Mouse (Mus musculus) testis, postnatal 14 days (tissue): ENCODE results near the gene Asic4.

Source experiments
- DNase-seq: peaks from one replicate; pipeline ENCODE4 v3.0.0; 2021; ENCODE audit warnings: low spot score

Gene Asic4

GRCm38 (mm10) chr1:75443247-75444024, 6.8 kb upstream of the Asic4 start:
- DNase-seq, result no peak

DNA sequence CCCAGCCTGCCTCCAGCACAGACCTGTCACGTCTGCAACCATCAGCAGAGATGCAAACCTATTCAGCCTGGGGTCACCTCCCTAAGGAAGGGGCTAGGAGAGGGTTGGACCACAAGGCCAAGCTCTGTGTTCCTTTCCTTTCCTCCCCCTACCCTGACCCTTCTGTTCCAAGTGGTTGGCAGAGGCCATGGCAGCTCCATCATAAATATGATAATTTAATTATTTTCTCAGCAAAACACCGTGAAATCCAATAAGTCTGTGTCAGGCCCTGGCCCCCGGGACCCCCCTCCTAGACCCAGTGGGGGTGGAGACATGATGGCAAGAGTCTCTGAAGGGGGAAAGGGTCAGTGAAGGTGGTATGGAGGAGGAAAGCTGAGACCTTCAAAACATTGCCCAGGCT, 6.0 kb upstream of the Asic4 start:
- DNase-seq, result no peak

DNA sequence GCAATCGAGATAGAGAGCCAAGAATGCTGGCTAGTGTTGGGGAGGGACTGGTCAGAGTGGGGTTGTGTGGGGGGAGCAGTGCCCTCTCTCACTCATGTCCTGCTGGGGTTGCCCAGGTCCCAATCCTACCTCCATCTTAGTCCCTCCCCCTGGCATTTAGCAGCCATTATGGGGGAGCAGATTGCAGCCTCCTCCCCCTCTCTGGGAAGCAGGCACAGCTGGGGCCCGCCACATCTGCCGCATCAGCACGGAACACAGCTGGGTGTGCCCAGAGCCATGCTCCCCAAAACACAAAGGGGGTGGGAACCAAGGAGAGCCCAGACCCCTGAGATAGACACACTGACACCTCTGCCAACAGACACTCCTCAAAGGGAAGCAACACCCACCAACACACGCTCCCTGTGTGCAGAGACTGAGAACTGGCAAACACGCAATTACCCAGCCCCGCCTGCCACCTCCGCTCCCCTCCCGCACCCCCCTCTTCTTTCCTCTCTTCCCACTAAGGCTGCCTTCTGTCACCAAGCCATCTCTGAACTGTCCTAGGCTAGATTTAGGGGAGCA, 5.0 kb upstream of the Asic4 start:
- DNase-seq, result no peak

- DNase-seq, result peak; percentile 57
These were observed 4.3 kb upstream of the Asic4 start for GRCm38 (mm10) chr1:75445751-75446611.

GRCm38 (mm10) chr1:75446656-75447055, 3.6 kb upstream of the Asic4 start:
- DNase-seq, result no peak

- no peak for DNase-seq
These were observed 2.8 kb upstream of the Asic4 start for GRCm38 (mm10) chr1:75447265-75448051.

GRCm38 (mm10) chr1:75448052-75448431, 2.2 kb upstream of the Asic4 start:
- DNase-seq, result no peak

- no peak for DNase-seq
These were observed 1.3 kb upstream of the Asic4 start for GRCm38 (mm10) chr1:75448937-75449336.

DNA sequence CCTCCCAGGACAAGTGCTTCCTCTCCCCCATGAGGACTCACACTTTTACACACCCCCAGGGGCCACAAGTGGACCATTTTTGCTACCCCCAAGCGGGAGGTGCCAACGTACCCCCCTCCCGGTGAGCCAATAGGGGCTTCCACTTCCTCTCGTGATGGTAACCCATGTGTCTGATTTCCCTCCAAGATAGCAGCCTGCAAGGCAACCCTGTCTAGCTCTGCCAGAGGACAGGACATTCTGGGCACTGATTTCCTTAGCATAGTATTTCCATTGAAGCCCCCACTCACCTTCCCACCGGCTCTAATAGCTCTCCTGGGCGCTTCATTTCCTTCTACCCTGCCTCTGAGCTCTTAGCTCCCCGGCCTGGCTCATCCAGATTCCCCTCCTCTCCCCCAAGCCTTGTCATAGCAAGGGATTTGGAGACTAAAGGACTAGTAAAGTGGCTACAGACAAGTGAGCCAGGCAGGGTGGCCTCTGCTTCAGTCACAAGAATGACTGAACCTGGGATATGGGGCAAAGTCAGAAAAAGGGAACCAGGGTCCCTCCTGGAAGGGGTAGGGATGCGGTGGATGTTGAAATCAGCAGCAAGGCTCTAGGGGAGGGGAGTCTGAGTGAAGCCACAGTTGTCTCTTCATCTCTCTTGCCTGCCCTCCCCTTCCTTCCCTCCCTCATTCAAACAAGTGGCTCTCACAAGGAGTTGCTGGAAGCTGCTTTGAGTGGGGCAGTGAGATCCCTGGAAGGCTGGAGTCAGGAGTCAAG, 680 bp upstream of the Asic4 start:
- DNase-seq, result no peak

DNA sequence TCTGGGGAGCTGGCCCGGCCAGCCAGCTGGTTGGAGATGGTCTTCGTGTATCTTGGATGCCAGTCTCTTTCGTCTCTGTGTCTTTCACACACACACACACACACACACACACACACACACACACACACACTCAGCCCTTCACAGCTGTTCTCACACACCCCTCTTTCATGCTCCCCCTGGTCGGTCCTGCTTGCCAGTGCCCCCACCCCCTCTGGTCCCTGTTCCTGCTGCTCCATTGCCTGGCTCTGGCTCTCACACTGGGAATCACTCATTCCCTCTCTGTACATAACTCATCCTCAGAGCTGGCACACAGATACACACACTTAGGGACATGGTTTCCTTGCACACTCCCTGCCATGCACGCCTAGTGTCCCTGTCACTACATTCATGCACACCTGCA, 1.7 kb downstream of the Asic4 start:
- no peak for DNase-seq

- DNase-seq, result no peak
These were observed 5.2 kb downstream of the Asic4 start for GRCm38 (mm10) chr1:75455433-75455832.

- no peak for DNase-seq
These were observed 5.7 kb downstream of the Asic4 start for GRCm38 (mm10) chr1:75455948-75456347.

- no peak for DNase-seq
These were observed 6.7 kb downstream of the Asic4 start for GRCm38 (mm10) chr1:75456746-75457564.

GRCm38 (mm10) chr1:75457710-75458024, 7.4 kb downstream of the Asic4 start:
- DNase-seq, result no peak

- no peak for DNase-seq
These were observed 8.0 kb downstream of the Asic4 start for GRCm38 (mm10) chr1:75458025-75458788.

DNA sequence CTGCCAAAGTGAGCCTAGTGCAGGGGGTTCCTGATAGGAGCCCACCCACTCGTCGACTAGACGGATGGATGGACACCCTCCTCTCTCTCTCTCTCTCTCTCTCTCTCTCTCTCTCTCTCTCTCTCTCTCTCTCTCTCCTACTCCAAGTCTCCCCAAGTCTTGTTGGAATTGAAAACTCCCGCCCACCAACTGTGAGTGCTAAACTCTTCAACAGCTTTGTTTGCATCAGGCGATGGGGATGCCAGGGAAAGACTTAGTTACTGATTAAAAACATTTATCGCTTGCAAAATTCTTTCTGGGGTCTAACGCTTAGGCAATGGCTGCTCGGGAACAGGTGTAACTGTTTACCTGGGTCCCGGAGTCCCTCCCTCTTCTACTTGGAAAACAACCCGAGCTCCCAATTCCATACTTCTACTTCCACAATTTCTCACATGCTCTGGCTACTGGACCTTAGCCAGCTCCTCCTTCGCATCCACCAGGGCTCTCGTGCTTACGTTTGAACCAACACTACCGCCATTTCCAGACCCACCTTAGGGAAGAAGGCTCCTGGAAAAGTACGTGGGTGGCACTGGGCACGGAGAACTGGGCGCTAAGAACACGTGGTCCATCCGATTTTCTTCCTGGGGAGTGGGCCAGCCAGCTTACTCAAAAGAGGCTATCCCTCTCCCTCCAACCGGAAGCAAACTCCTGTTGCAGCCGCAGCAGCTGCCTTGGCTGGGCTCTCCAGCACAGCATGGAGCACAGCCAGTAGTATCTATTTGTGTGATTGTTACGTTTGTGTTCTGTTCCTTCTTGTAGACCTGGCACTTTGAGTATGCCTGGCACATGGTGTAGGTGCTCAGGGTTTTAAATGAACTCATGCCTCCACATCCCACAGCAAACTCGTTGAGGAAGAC, 8.8 kb downstream of the Asic4 start:
- no peak for DNase-seq

DNA sequence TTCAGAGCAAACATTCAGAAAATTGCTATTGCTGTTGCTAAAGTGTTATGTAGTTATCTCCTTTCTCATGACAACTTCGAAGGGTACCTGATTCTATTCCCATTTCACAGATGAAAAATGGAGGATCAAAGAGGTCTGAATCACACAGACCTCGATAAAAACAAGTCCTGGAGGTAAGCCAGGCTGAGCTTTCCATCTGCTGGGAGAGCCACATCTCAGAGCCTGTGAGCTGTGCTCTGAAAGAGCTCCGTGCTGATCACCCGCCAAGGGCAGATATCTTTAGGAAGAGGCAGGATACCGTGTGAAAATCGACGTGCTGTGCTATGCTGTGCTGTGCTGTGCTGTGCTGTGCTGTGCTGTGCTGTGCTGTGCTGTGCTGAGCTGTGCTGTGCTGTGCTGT, 10.1 kb downstream of the Asic4 start:
- DNase-seq, result no peak

- DNase-seq, result no peak
These were observed 12.4 kb downstream of the Asic4 start for GRCm38 (mm10) chr1:75462636-75463035.

DNA sequence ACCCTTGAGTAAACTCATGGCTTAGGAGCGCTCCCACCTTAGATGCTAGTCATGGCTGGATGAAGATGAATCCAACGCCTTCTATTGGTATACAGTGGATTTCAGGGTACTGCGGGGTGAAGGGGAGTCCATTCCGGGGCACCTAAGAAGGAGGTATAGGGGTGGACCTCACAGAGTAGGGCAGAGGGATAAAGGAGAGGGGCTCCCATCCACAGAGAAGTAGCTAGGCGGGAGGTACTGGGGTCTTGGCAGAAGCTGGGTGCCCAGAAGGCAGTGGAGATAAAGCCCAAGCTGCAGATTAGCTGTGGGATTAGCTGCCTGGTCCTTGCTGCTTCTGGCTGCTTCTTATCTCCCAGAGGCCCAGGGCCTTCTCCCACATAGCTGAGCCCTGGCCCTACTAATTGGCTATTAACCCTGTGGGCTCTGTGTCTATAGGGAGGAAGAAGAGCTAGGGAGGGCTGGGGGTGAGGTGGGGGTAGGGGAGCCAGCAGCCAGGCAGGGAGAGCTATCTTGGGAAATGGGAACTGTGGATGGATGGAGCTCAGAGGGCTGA, 13.5 kb downstream of the Asic4 start:
- no peak for DNase-seq
